Mouse (Mus musculus): Measurements from ENCODE around the gene Ralgapa1. TPM values are rescaled to one million over a fixed set of nuclear protein-coding genes. Genes with fewer than 3 reads are reported as not detected.
A peak's percentile ranks its signal among the peaks of the same experiment; 100 is the strongest.

Ralgapa1 gene
- polyA plus RNA-seq, 1 experiment from 2014 or later, result 22.1 TPM

DNA sequence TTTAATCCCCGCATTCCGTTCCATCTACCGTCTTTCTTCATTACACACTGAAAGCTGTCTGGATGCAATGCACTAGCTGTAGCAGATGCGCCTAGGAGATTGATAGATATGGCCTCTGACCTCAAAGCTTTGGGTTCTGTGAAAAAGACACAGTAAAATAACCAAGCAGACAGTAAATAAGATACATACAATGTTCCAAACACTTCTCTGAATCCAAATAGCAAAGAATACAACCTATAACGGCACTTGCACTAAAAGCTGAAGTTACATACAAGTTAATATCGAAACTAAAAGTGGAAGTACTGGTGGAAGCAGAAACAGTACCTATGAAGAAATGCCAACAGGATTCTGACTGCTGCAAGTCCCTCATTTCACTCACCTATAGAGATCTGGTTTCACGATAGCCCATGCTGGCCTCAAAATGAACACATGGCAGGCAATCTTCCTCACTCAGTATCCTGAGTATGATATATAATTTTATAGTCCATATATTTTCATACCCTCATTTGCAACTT is 172.9 kb downstream of the Ralgapa1 start:
- H3K36me3 ChIP-seq (ENCODE audit: control insufficient read depth, insufficient read depth, low read length), result no peaks in the 10 kb centered on the region
- DNase-seq (ENCODE audit: low spot score) (no peak), ATAC-seq (ENCODE audit: insufficient read depth, low FRiP score, low TSS enrichment) (no peak)
- H3K9ac ChIP-seq (ENCODE audit: low read length), result no peak overlapping the region
- no peaks in the 10 kb centered on the region for H3K9me3 ChIP-seq (ENCODE audit: control insufficient read depth, low read length)
- H3K4me2 ChIP-seq (ENCODE audit: low read depth), result no peak overlapping the region
- H3K27me3 ChIP-seq (ENCODE audit: control insufficient read depth, insufficient read depth, low read length), result no peaks in the 10 kb centered on the region
- 90% methylated on average over 7 of the region's 7 CpGs for WGBS
- H3K27ac ChIP-seq (ENCODE audit: low read depth, low read length), result no peak overlapping the region
- no peaks in the 10 kb centered on the region for H3K4me1 ChIP-seq (ENCODE audit: control insufficient read depth, insufficient read depth, low read length)
- no peak overlapping the region for H3K4me3 ChIP-seq (ENCODE audit: low read depth, low read length)

DNA sequence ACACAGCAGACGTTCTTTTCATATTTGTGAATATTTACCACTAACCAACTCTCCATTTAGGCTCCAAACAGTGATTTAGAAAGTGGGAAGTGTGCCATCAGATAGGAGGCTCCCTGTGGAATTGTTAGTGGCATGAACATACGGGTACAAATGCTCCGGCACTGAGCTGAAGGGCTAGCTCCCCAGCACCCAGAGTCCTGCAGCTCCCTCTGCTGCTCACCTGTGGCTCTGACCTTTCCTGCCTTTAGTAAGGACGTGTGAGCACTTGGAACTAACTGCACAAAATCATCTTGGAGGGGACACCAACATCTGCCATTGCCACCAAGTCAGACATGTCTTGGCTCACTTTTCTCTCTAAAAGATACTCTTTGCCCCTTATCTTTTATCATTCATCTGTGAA is 194.3 kb downstream of the Ralgapa1 start:
- DNase-seq (ENCODE audit: low spot score) (peak; percentile 19), ATAC-seq (ENCODE audit: insufficient read depth, low FRiP score, low TSS enrichment) (no peak)
- no peak overlapping the region for H3K27ac ChIP-seq (ENCODE audit: low read depth, low read length)
- H3K27me3 ChIP-seq (ENCODE audit: control insufficient read depth, insufficient read depth, low read length), result no peaks in the 10 kb centered on the region
- WGBS, result 43% methylated on average over 4 of the region's 4 CpGs
- H3K9ac ChIP-seq (ENCODE audit: low read length), result no peak overlapping the region
- no peaks in the 10 kb centered on the region for H3K9me3 ChIP-seq (ENCODE audit: control insufficient read depth, low read length)
- no peak overlapping the region for H3K4me3 ChIP-seq (ENCODE audit: low read depth, low read length)
- no peak overlapping the region for H3K4me2 ChIP-seq (ENCODE audit: low read depth)
- H3K4me1 ChIP-seq (ENCODE audit: control insufficient read depth, insufficient read depth, low read length), result peaks cover 6% of the 10 kb centered on the region; the same call in 1 of the 2 replicates
- no peaks in the 10 kb centered on the region for H3K36me3 ChIP-seq (ENCODE audit: control insufficient read depth, insufficient read depth, low read length)

DNA sequence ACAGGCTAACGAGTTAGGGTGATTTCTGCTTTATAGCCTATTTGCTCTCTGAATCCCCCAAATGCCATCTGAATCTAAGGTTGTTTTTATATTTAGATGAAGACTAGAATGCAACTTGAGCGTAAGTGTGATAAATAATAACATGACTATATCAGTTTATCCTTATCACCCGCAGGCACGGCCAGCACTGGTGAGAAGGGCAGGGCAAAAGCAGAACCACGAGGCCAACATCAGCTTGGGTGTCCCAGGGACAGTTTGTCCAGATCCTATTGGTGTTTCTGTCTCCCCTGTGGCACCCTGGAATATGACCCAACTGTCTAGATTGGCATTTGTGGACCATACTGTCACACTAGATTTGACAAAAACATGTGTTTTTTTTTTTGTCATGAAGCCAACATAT is 197.7 kb downstream of the Ralgapa1 start:
- no peak overlapping the region for H3K4me3 ChIP-seq (ENCODE audit: low read depth, low read length)
- H3K4me2 ChIP-seq (ENCODE audit: low read depth), result no peak overlapping the region
- DNase-seq (ENCODE audit: low spot score) (no peak), ATAC-seq (ENCODE audit: insufficient read depth, low FRiP score, low TSS enrichment) (no peak)
- no peaks in the 10 kb centered on the region for H3K36me3 ChIP-seq (ENCODE audit: control insufficient read depth, insufficient read depth, low read length)
- H3K9me3 ChIP-seq (ENCODE audit: control insufficient read depth, low read length), result no peaks in the 10 kb centered on the region
- no peak overlapping the region for H3K27ac ChIP-seq (ENCODE audit: low read depth, low read length)
- H3K9ac ChIP-seq (ENCODE audit: low read length), result no peak overlapping the region
- H3K4me1 ChIP-seq (ENCODE audit: control insufficient read depth, insufficient read depth, low read length), result peaks cover 6% of the 10 kb centered on the region; the same call in 1 of the 2 replicates
- 84% methylated on average over 5 of the region's 5 CpGs for WGBS
- H3K27me3 ChIP-seq (ENCODE audit: control insufficient read depth, insufficient read depth, low read length), result no peaks in the 10 kb centered on the region

DNA sequence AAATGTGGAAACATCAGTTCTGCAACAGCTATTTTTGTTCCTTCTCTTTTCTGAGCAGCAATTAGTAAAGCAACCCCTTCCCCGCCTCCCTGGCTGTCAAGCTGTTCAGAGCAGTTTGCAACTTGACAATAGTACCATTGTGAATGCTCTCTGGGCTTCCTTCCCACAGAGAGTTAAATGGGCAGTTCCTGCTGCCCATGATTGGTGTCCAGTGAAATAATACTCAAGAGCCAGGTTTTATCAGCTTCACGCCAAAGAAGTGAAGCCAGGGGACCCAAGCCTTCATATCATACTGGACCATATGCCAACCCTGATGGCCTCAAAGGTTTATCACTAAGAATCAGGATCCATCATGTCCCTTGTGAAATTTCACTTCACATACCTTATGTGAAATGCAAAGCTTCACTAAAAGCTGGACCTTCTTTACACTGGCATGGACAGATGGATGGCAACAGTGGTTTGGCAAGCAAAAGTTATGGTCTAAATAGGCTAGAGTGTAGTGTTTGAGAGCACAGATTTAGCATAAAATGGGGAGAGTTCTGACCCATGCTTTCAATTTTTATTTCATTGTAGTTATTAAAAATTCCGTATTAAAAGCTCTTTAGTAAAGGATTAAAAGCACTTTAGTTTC is 198.2 kb downstream of the Ralgapa1 start:
- 41% methylated on average over 3 of the region's 3 CpGs for WGBS
- H3K9me3 ChIP-seq (ENCODE audit: control insufficient read depth, low read length), result no peaks in the 10 kb centered on the region
- H3K4me3 ChIP-seq (ENCODE audit: low read depth, low read length), result no peak overlapping the region
- H3K4me2 ChIP-seq (ENCODE audit: low read depth), result no peak overlapping the region
- no peak overlapping the region for H3K9ac ChIP-seq (ENCODE audit: low read length)
- ATAC-seq (ENCODE audit: insufficient read depth, low FRiP score, low TSS enrichment) (no peak), DNase-seq (ENCODE audit: low spot score) (peak; percentile 44)
- no peaks in the 10 kb centered on the region for H3K36me3 ChIP-seq (ENCODE audit: control insufficient read depth, insufficient read depth, low read length)
- H3K27ac ChIP-seq (ENCODE audit: low read depth, low read length), result no peak overlapping the region
- H3K4me1 ChIP-seq (ENCODE audit: control insufficient read depth, insufficient read depth, low read length), result peaks cover 6% of the 10 kb centered on the region; the same call in 1 of the 2 replicates
- H3K27me3 ChIP-seq (ENCODE audit: control insufficient read depth, insufficient read depth, low read length), result no peaks in the 10 kb centered on the region

DNA sequence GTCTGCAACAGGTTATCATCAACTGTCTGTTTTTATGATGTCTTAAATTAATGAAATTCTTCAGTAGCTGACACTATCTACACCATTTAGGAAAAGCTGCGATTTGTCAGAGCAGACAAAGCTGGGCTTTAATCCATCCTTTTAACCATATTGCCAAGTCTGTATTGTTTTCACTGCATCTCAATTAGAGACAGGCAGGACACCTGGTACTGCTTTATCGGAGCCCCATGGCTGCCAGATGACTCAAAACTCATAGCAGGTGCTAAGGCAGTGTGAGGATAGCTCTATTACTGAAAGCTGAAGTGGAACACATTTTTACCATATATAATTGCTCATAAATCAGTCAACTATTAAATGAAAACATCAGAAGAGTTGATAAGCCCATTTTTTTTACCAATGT is 200.6 kb downstream of the Ralgapa1 start:
- Histone ChIP-seq H3K4me2 (ENCODE audit: low read depth) (no peak overlapping the region), H3K4me3 (ENCODE audit: low read depth, low read length) (no peak overlapping the region), H3K4me1 (ENCODE audit: control insufficient read depth, insufficient read depth, low read length) (peaks cover 6% of the 10 kb centered on the region; the same call in 1 of the 2 replicates), H3K27me3 (ENCODE audit: control insufficient read depth, insufficient read depth, low read length) (no peaks in the 10 kb centered on the region), H3K9me3 (ENCODE audit: control insufficient read depth, low read length) (no peaks in the 10 kb centered on the region), H3K9ac (ENCODE audit: low read length) (no peak overlapping the region), H3K36me3 (ENCODE audit: control insufficient read depth, insufficient read depth, low read length) (no peaks in the 10 kb centered on the region), H3K27ac (ENCODE audit: low read depth, low read length) (no peak overlapping the region)
- ATAC-seq (ENCODE audit: insufficient read depth, low FRiP score, low TSS enrichment) (no peak), DNase-seq (ENCODE audit: low spot score) (no peak)
- WGBS, result 76% methylated on average over 2 of the region's 2 CpGs

DNA sequence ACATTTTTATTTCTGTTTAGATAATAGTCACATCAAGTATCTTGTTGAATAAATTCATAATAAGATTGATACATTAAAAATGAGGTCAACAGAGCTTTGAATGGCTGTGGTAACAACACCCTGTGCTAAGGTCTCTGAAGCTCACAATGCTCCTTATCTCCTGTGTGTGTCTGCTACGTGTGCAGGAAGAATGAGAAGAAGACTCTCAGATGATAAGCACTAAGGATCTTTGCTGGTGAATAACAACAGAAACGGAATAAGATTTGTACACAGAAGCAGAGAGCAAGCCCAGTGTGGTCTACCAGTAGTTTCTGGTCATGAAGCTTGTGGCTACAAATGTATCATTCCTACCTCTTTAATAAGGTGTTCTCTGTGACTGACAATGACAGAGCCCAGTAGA is 210.2 kb downstream of the Ralgapa1 start:
- WGBS, result 79% methylated on average over 2 of the region's 2 CpGs
- H3K9ac ChIP-seq (ENCODE audit: low read length), result no peak overlapping the region
- H3K36me3 ChIP-seq (ENCODE audit: control insufficient read depth, insufficient read depth, low read length), result no peaks in the 10 kb centered on the region
- no peak overlapping the region for H3K4me2 ChIP-seq (ENCODE audit: low read depth)
- H3K27ac ChIP-seq (ENCODE audit: low read depth, low read length), result no peak overlapping the region
- H3K9me3 ChIP-seq (ENCODE audit: control insufficient read depth, low read length), result no peaks in the 10 kb centered on the region
- H3K4me3 ChIP-seq (ENCODE audit: low read depth, low read length), result no peak overlapping the region
- no peaks in the 10 kb centered on the region for H3K27me3 ChIP-seq (ENCODE audit: control insufficient read depth, insufficient read depth, low read length)
- H3K4me1 ChIP-seq (ENCODE audit: control insufficient read depth, insufficient read depth, low read length), result no peaks in the 10 kb centered on the region
- DNase-seq (ENCODE audit: low spot score), result no peak
- no peak for ATAC-seq (ENCODE audit: insufficient read depth, low FRiP score, low TSS enrichment)

DNA sequence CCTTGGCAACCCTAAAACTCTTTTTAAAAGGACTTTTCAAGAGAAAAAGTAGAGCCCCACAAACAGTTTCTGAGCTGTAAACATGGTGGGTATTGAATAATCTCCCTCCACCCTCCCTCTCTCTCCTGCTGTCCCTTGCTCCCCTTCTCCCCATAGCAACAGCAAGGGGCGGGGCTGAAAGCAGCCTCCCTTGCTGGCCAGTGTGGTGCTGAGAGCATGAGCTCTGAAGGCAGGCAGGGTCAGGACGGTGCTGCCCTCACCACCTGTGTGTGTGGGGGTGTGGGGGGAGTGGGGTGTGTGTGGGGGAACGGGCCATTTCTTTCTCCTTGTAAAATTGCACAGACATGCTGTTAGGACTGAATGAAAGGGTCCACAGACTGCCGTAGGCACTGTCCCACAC is 213.1 kb downstream of the Ralgapa1 start:
- Histone ChIP-seq H3K27ac (ENCODE audit: low read depth, low read length) (no peak overlapping the region), H3K4me3 (ENCODE audit: low read depth, low read length) (no peak overlapping the region), H3K4me2 (ENCODE audit: low read depth) (no peak overlapping the region), H3K36me3 (ENCODE audit: control insufficient read depth, insufficient read depth, low read length) (no peaks in the 10 kb centered on the region), H3K9ac (ENCODE audit: low read length) (no peak overlapping the region), H3K4me1 (ENCODE audit: control insufficient read depth, insufficient read depth, low read length) (no peaks in the 10 kb centered on the region; the same call in 1 of the 2 replicates), H3K9me3 (ENCODE audit: control insufficient read depth, low read length) (no peaks in the 10 kb centered on the region), H3K27me3 (ENCODE audit: control insufficient read depth, insufficient read depth, low read length) (no peaks in the 10 kb centered on the region)
- ATAC-seq (ENCODE audit: insufficient read depth, low FRiP score, low TSS enrichment), result 0 out of 2 replicates have a peak, but pooled peaks have one; percentile 38
- DNase-seq (ENCODE audit: low spot score), result no peak
- 29% methylated on average over 4 of the region's 4 CpGs for WGBS

DNA sequence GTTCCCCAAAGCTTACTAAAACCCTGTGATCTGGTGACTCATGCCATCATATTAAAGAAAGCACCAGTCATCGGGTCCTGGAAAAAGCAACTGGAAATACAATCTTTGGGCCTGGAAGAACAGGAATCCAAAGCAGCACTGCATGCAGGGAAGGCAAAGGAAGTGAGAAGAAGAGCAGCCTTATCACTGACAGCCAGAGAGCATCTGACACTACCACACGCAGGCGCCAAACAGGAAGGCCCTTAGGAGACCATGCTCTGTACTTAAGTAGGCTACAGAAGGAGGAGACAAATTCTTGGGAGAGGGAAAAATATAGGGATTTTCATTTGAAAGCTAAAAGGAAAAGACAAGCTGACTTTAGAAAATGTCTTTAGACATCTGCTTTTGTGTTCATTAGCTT is 216.6 kb downstream of the Ralgapa1 start:
- peaks cover 10% of the 10 kb centered on the region for H3K4me1 ChIP-seq (ENCODE audit: control insufficient read depth, insufficient read depth, low read length)
- no peaks in the 10 kb centered on the region for H3K9me3 ChIP-seq (ENCODE audit: control insufficient read depth, low read length)
- 82% methylated on average over 3 of the region's 3 CpGs for WGBS
- no peak overlapping the region for H3K4me2 ChIP-seq (ENCODE audit: low read depth)
- H3K4me3 ChIP-seq (ENCODE audit: low read depth, low read length), result no peak overlapping the region
- H3K9ac ChIP-seq (ENCODE audit: low read length), result no peak overlapping the region
- no peaks in the 10 kb centered on the region for H3K36me3 ChIP-seq (ENCODE audit: control insufficient read depth, insufficient read depth, low read length)
- no peak for DNase-seq (ENCODE audit: low spot score)
- H3K27me3 ChIP-seq (ENCODE audit: control insufficient read depth, insufficient read depth, low read length), result peaks cover 26% of the 10 kb centered on the region
- no peak for ATAC-seq (ENCODE audit: insufficient read depth, low FRiP score, low TSS enrichment)
- H3K27ac ChIP-seq (ENCODE audit: low read depth, low read length), result no peak overlapping the region

DNA sequence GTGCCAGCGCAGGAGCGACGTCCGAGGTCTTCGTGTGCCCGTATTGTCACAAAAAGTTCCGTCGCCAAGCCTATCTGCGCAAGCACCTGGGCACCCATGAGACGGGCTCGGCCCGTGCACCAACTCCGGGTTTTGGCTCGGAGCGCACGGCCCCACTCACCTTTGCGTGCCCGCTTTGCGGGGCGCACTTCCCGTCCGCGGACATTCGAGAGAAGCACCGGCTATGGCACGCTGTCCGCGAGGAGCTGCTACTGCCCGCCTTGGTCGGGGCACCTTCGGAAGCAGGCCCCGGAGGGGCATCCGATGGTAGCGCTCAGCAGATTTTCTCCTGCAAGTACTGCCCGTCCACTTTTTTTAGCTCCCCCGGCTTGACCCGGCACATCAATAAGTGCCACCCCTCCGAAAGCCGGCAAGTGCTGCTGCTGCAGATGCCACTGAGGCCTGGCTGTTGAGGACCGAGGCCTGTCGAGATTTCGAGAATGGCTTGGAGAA is 220.4 kb downstream of the Ralgapa1 start:
- no peak overlapping the region for H3K27ac ChIP-seq (ENCODE audit: low read depth, low read length)
- 3% methylated on average over 42 of the region's 42 CpGs for WGBS
- H3K36me3 ChIP-seq (ENCODE audit: control insufficient read depth, insufficient read depth, low read length), result no peaks in the 10 kb centered on the region
- H3K4me2 ChIP-seq (ENCODE audit: low read depth), result peak overlapping the region; percentile 79
- DNase-seq (ENCODE audit: low spot score), result no peak
- H3K9me3 ChIP-seq (ENCODE audit: control insufficient read depth, low read length), result no peaks in the 10 kb centered on the region
- peaks cover 16% of the 10 kb centered on the region for H3K4me1 ChIP-seq (ENCODE audit: control insufficient read depth, insufficient read depth, low read length)
- no peak for ATAC-seq (ENCODE audit: insufficient read depth, low FRiP score, low TSS enrichment)
- no peak overlapping the region for H3K9ac ChIP-seq (ENCODE audit: low read length)
- H3K27me3 ChIP-seq (ENCODE audit: control insufficient read depth, insufficient read depth, low read length), result peaks cover 48% of the 10 kb centered on the region
- H3K4me3 ChIP-seq (ENCODE audit: low read depth, low read length), result peak overlapping the region; percentile 48

Measured in neural tube, embryonic 11.5 days (tissue).